Mouse (Mus musculus): ENCODE measurements at regions not wholly inside any gene's neighbourhood (a gene's known extent, or its start where the extent isn't known, plus 50 kb on each side); places are given as distances from the start of the nearest gene placed in this dataset.

GRCm38 (mm10) chr12:112372234-112373050, 116.8 kb upstream of the A530016L24Rik start:
- peak; percentile 25 for TF ChIP-seq CTCF (IDR thresholded peaks at IDR 0.05; ENCODE audit: low read depth)
- H3K27ac ChIP-seq, result no peak overlapping the region
- no peak for DNase-seq (ENCODE audit: low spot score)
- 69% methylated on average over 14 of the region's 14 CpGs for WGBS
- H3K9ac ChIP-seq (replicated peaks; ENCODE audit: low read length), result no peak overlapping the region
- H3K4me3 ChIP-seq (ENCODE audit: low read length), result no peak overlapping the region
- no peak overlapping the region for H3K4me2 ChIP-seq (ENCODE audit: low read depth, low read length)
- H3K27me3 ChIP-seq (ENCODE audit: insufficient read depth, low read length), result no peaks in the 10 kb centered on the region
- no peaks in the 10 kb centered on the region for H3K9me3 ChIP-seq (ENCODE audit: low read length)
- peak; percentile 46; the same call in 1 of the 2 replicates for ATAC-seq
- H3K4me1 ChIP-seq (ENCODE audit: insufficient read depth, low read length), result no peaks in the 10 kb centered on the region; the same call in none of the 2 replicates
- no peaks in the 10 kb centered on the region for H3K36me3 ChIP-seq (ENCODE audit: insufficient read depth, low read length)

- Histone ChIP-seq H3K9ac (replicated peaks; ENCODE audit: low read length) (no peak overlapping the region), H3K9me3 (ENCODE audit: low read length) (no peaks in the 10 kb centered on the region), H3K4me3 (ENCODE audit: low read length) (no peak overlapping the region), H3K27ac (no peak overlapping the region), H3K27me3 (ENCODE audit: insufficient read depth, low read length) (no peaks in the 10 kb centered on the region), H3K36me3 (ENCODE audit: insufficient read depth, low read length) (no peaks in the 10 kb centered on the region), H3K4me1 (ENCODE audit: insufficient read depth, low read length) (no peaks in the 10 kb centered on the region; the same call in none of the 2 replicates), H3K4me2 (ENCODE audit: low read depth, low read length) (no peak overlapping the region)
- ATAC-seq (no peak), DNase-seq (ENCODE audit: low spot score) (no peak)
- WGBS, result 78% methylated on average over 7 of the region's 7 CpGs
- TF ChIP-seq CTCF (IDR thresholded peaks at IDR 0.05; ENCODE audit: low read depth), result no peak
Observed at GRCm38 (mm10) chr12:112373966-112374365, 115.3 kb upstream of the A530016L24Rik start.

GRCm38 (mm10) chr12:112376236-112376635, 113.0 kb upstream of the A530016L24Rik start:
- Histone ChIP-seq H3K4me2 (ENCODE audit: low read depth, low read length) (no peak overlapping the region), H3K4me3 (ENCODE audit: low read length) (no peak overlapping the region), H3K9me3 (ENCODE audit: low read length) (no peaks in the 10 kb centered on the region), H3K36me3 (ENCODE audit: insufficient read depth, low read length) (no peaks in the 10 kb centered on the region), H3K27me3 (ENCODE audit: insufficient read depth, low read length) (no peaks in the 10 kb centered on the region), H3K4me1 (ENCODE audit: insufficient read depth, low read length) (no peaks in the 10 kb centered on the region; the same call in none of the 2 replicates), H3K27ac (no peak overlapping the region), H3K9ac (replicated peaks; ENCODE audit: low read length) (no peak overlapping the region)
- ATAC-seq (no peak), DNase-seq (ENCODE audit: low spot score) (peak; percentile 29)
- no peak for TF ChIP-seq CTCF (IDR thresholded peaks at IDR 0.05; ENCODE audit: low read depth)
- 70% methylated on average over 5 of the region's 5 CpGs for WGBS

GRCm38 (mm10) chr12:112376701-112377100, 112.5 kb upstream of the A530016L24Rik start:
- H3K9ac ChIP-seq (replicated peaks; ENCODE audit: low read length), result no peak overlapping the region
- ATAC-seq, result no peak
- no peak overlapping the region for H3K4me3 ChIP-seq (ENCODE audit: low read length)
- no peak overlapping the region for H3K4me2 ChIP-seq (ENCODE audit: low read depth, low read length)
- H3K27ac ChIP-seq, result no peak overlapping the region
- H3K36me3 ChIP-seq (ENCODE audit: insufficient read depth, low read length), result no peaks in the 10 kb centered on the region
- DNase-seq (ENCODE audit: low spot score), result no peak
- H3K27me3 ChIP-seq (ENCODE audit: insufficient read depth, low read length), result no peaks in the 10 kb centered on the region
- H3K4me1 ChIP-seq (ENCODE audit: insufficient read depth, low read length), result no peaks in the 10 kb centered on the region; the same call in none of the 2 replicates
- TF ChIP-seq CTCF (IDR thresholded peaks at IDR 0.05; ENCODE audit: low read depth), result no peak
- no peaks in the 10 kb centered on the region for H3K9me3 ChIP-seq (ENCODE audit: low read length)
- WGBS, result 89% methylated on average over 8 of the region's 8 CpGs

- H3K4me1 ChIP-seq (ENCODE audit: insufficient read depth, low read length), result no peaks in the 10 kb centered on the region; the same call in 1 of the 2 replicates
- H3K4me3 ChIP-seq (ENCODE audit: low read length), result no peak overlapping the region
- DNase-seq (ENCODE audit: low spot score) (no peak), ATAC-seq (no peak)
- no peak for TF ChIP-seq CTCF (IDR thresholded peaks at IDR 0.05; ENCODE audit: low read depth)
- H3K9me3 ChIP-seq (ENCODE audit: low read length), result no peaks in the 10 kb centered on the region
- H3K36me3 ChIP-seq (ENCODE audit: insufficient read depth, low read length), result no peaks in the 10 kb centered on the region
- no peak overlapping the region for H3K9ac ChIP-seq (replicated peaks; ENCODE audit: low read length)
- H3K27me3 ChIP-seq (ENCODE audit: insufficient read depth, low read length), result no peaks in the 10 kb centered on the region
- no peak overlapping the region for H3K4me2 ChIP-seq (ENCODE audit: low read depth, low read length)
- 46% methylated on average over 13 of the region's 13 CpGs for WGBS
- no peak overlapping the region for H3K27ac ChIP-seq
Observed at GRCm38 (mm10) chr12:112378482-112379243, 110.6 kb upstream of the A530016L24Rik start.

GRCm38 (mm10) chr12:112387836-112388235, 101.4 kb upstream of the A530016L24Rik start:
- Histone ChIP-seq H3K9ac (replicated peaks; ENCODE audit: low read length) (no peak overlapping the region), H3K4me3 (ENCODE audit: low read length) (no peak overlapping the region), H3K9me3 (ENCODE audit: low read length) (no peaks in the 10 kb centered on the region), H3K4me1 (ENCODE audit: insufficient read depth, low read length) (no peaks in the 10 kb centered on the region), H3K36me3 (ENCODE audit: insufficient read depth, low read length) (no peaks in the 10 kb centered on the region), H3K27me3 (ENCODE audit: insufficient read depth, low read length) (no peaks in the 10 kb centered on the region), H3K4me2 (ENCODE audit: low read depth, low read length) (no peak overlapping the region), H3K27ac (no peak overlapping the region)
- ATAC-seq, result no peak
- no peak for TF ChIP-seq CTCF (IDR thresholded peaks at IDR 0.05; ENCODE audit: low read depth)
- no peak for DNase-seq (ENCODE audit: low spot score)
- WGBS, result 66% methylated on average over 9 of the region's 9 CpGs
